Mouse (Mus musculus) neural tube, embryonic 14.5 days (tissue): Measurements from ENCODE around the gene Col6a1. TPM values are rescaled to one million over a fixed set of nuclear protein-coding genes. Genes with fewer than 3 reads are reported as not detected.

Source experiments
- ATAC-seq: fragments of 200-750 bp; cut with Nextera tagmentation; 2 replicates; pipeline ENCODE4 v1.8.0; 2017; ENCODE audit warnings: low read depth, mild to moderate bottlenecking, moderate TSS enrichment, moderate library complexity
- H3K27ac ChIP-seq: fragments of 300-500 bp; sonication (generic); 2 replicates; pipeline ENCODE4 v1.5.1; 2014; ENCODE audit warnings: low read depth, mild to moderate bottlenecking, control low read depth, low read length, moderate library complexity, mixed read lengths
- H3K27me3 ChIP-seq: fragments of 300-500 bp; sonication (generic); 2 replicates; pipeline ENCODE4 v1.6.1; 2014; ENCODE audit warnings: low read length; ENCODE audit not compliant: control insufficient read depth, insufficient read depth
- H3K36me3 ChIP-seq: fragments of 300-500 bp; sonication (generic); 2 replicates; pipeline ENCODE4 v1.6.1; 2014; ENCODE audit warnings: low read length, mixed read lengths; ENCODE audit not compliant: control insufficient read depth, insufficient read depth
- H3K4me1 ChIP-seq: fragments of 300-500 bp; sonication (generic); 2 replicates; pipeline ENCODE4 v1.6.1; 2014; ENCODE audit warnings: low read length; ENCODE audit not compliant: control insufficient read depth, insufficient read depth
- H3K4me2 ChIP-seq: fragments of 300-500 bp; sonication (generic); 2 replicates; pipeline ENCODE4 v1.6.1; 2014; ENCODE audit warnings: mild to moderate bottlenecking, low read depth, low read length, control low read depth
- H3K4me3 ChIP-seq: fragments of 300-500 bp; sonication (generic); 2 replicates; pipeline ENCODE4 v1.5.1; 2014; ENCODE audit warnings: low read depth, low read length, control low read depth, mixed read lengths
- H3K9ac ChIP-seq: fragments of 300-500 bp; sonication (generic); replicated peaks from 2 replicates; pipeline ENCODE4 v1.6.1; 2014; ENCODE audit warnings: low read depth, mild to moderate bottlenecking, control low read depth, low read length, mixed read lengths
- H3K9me3 ChIP-seq: fragments of 300-500 bp; sonication (generic); 2 replicates; pipeline ENCODE4 v1.6.1; 2016; ENCODE audit warnings: low read length; ENCODE audit not compliant: control insufficient read depth
- WGBS: fragments of 180-500 bp; shearing (Covaris S2); extraction: QIAGEN DNeasy Blood & Tissue Kit; methylation state at CpG from one replicate; pipeline ENCODE4 v1.1.7; 2014; 5-methylcytosine and 5-hydroxymethylcytosine counted together
- polyA plus RNA-seq: library from polyadenylated mRNA; unstranded; fragments of >200 nt; fragmentation: Nextera tagmentation; extraction: Ambion mirVana; gene quantifications from 2 replicates; pipeline ENCODE4 v1.2.1, GENCODE M21; 2014

The Col6a1 gene
- polyA plus RNA-seq, 1 experiment from 2014 or later = 2.6 TPM

- no peaks in the 10 kb centered on the region for H3K27me3 ChIP-seq
- H3K9me3 ChIP-seq = no peaks in the 10 kb centered on the region
- 76% methylated on average over 19 of the region's 19 CpGs for WGBS
- ATAC-seq = no peak
- H3K36me3 ChIP-seq = no peaks in the 10 kb centered on the region
- H3K4me2 ChIP-seq = no peak overlapping the region
- H3K4me3 ChIP-seq = no peak overlapping the region
- no peak overlapping the region for H3K27ac ChIP-seq
- peaks cover 10% of the 10 kb centered on the region; the same call in 1 of the 2 replicates for H3K4me1 ChIP-seq
- H3K9ac ChIP-seq = no peak overlapping the region
Observed at GRCm38 (mm10) chr10:76729631-76730620, 4.0 kb upstream of the Col6a1 start.

- WGBS = 13% methylated on average over 11 of the region's 11 CpGs
- no peak overlapping the region for H3K4me2 ChIP-seq
- no peak overlapping the region for H3K9ac ChIP-seq
- no peak for ATAC-seq
- H3K27me3 ChIP-seq = no peaks in the 10 kb centered on the region
- H3K9me3 ChIP-seq = no peaks in the 10 kb centered on the region
- H3K4me1 ChIP-seq = peaks cover 6% of the 10 kb centered on the region; the same call in 1 of the 2 replicates
- no peak overlapping the region for H3K27ac ChIP-seq
- H3K36me3 ChIP-seq = no peaks in the 10 kb centered on the region
- H3K4me3 ChIP-seq = no peak overlapping the region
Observed at GRCm38 (mm10) chr10:76728369-76728768, 2.4 kb upstream of the Col6a1 start.

GRCm38 (mm10) chr10:76727301-76727700, 1.3 kb upstream of the Col6a1 start:
- H3K9ac ChIP-seq = no peak overlapping the region
- no peaks in the 10 kb centered on the region for H3K36me3 ChIP-seq
- 94% methylated on average over 7 of the region's 7 CpGs for WGBS
- no peaks in the 10 kb centered on the region for H3K27me3 ChIP-seq
- no peak overlapping the region for H3K4me2 ChIP-seq
- ATAC-seq = no peak
- H3K4me3 ChIP-seq = no peak overlapping the region
- no peaks in the 10 kb centered on the region for H3K9me3 ChIP-seq
- no peaks in the 10 kb centered on the region; the same call in 1 of the 2 replicates for H3K4me1 ChIP-seq
- no peak overlapping the region for H3K27ac ChIP-seq

- Histone ChIP-seq H3K36me3 (no peaks in the 10 kb centered on the region), H3K27ac (no peak overlapping the region), H3K9ac (no peak overlapping the region), H3K4me1 (no peaks in the 10 kb centered on the region), H3K4me2 (no peak overlapping the region), H3K4me3 (no peak overlapping the region), H3K27me3 (no peaks in the 10 kb centered on the region), H3K9me3 (no peaks in the 10 kb centered on the region)
- ATAC-seq = no peak
- 94% methylated on average over 4 of the region's 4 CpGs for WGBS
Observed at GRCm38 (mm10) chr10:76726866-76727265, 898 bp upstream of the Col6a1 start.

GRCm38 (mm10) chr10:76725097-76725496, 871 bp downstream of the Col6a1 start:
- Histone ChIP-seq H3K4me1 (no peaks in the 10 kb centered on the region), H3K27me3 (no peaks in the 10 kb centered on the region), H3K9me3 (no peaks in the 10 kb centered on the region), H3K4me2 (0 out of 2 replicates have a peak overlapping the region, but pooled peaks have one; percentile 4), H3K27ac (no peak overlapping the region), H3K4me3 (no peak overlapping the region), H3K9ac (no peak overlapping the region), H3K36me3 (no peaks in the 10 kb centered on the region)
- WGBS = 95% methylated on average over 2 of the region's 2 CpGs
- ATAC-seq = no peak

DNA sequence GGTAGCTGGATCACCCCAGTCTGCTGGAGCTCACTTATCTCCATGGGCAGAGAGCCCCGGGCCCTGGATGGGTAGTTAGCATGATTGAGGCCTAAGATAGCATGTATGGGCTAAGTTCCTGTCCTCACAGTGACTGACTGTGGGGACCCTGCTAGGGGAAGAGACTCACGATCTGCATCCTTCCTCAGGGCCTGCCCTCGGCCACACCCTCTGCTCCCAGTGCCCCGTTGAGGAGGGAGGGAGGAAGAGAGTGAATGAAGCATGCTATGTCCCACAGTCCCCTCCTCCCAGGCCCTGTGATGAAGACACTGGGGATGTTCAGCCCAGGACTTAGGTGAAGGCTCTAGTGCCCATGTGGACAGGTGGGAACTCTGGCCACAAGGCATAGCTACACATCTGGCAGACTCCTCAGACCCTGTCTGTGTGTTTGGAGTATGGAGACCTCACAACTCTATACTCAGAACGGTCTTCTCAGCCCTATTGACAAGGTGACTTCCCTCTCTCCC, 1.7 kb downstream of the Col6a1 start:
- H3K4me2 ChIP-seq = no peak overlapping the region
- 56% methylated on average over 5 of the region's 5 CpGs for whole genome bisulfite sequencing
- H3K27ac ChIP-seq = no peak overlapping the region
- H3K9ac ChIP-seq = no peak overlapping the region
- no peaks in the 10 kb centered on the region for H3K27me3 ChIP-seq
- no peak for ATAC-seq
- no peaks in the 10 kb centered on the region for H3K36me3 ChIP-seq
- no peaks in the 10 kb centered on the region for H3K9me3 ChIP-seq
- H3K4me3 ChIP-seq = no peak overlapping the region
- H3K4me1 ChIP-seq = no peaks in the 10 kb centered on the region

GRCm38 (mm10) chr10:76722751-76723450, 3.1 kb downstream of the Col6a1 start:
- Histone ChIP-seq H3K4me3 (no peak overlapping the region), H3K4me1 (no peaks in the 10 kb centered on the region), H3K27ac (no peak overlapping the region), H3K9ac (no peak overlapping the region), H3K36me3 (no peaks in the 10 kb centered on the region), H3K4me2 (no peak overlapping the region), H3K9me3 (no peaks in the 10 kb centered on the region), H3K27me3 (no peaks in the 10 kb centered on the region)
- 86% methylated on average over 18 of the region's 18 CpGs for WGBS
- no peak for ATAC-seq

- H3K4me2 ChIP-seq = no peak overlapping the region
- no peak for ATAC-seq
- no peak overlapping the region for H3K4me3 ChIP-seq
- no peaks in the 10 kb centered on the region for H3K4me1 ChIP-seq
- H3K27ac ChIP-seq = no peak overlapping the region
- H3K27me3 ChIP-seq = no peaks in the 10 kb centered on the region
- H3K9ac ChIP-seq = no peak overlapping the region
- no peaks in the 10 kb centered on the region for H3K9me3 ChIP-seq
- 89% methylated on average over 6 of the region's 6 CpGs for WGBS
- H3K36me3 ChIP-seq = no peaks in the 10 kb centered on the region
Observed at GRCm38 (mm10) chr10:76721746-76722145, 4.2 kb downstream of the Col6a1 start.

- H3K4me3 ChIP-seq = no peak overlapping the region
- H3K27ac ChIP-seq = no peak overlapping the region
- no peaks in the 10 kb centered on the region for H3K4me1 ChIP-seq
- no peak overlapping the region for H3K4me2 ChIP-seq
- H3K27me3 ChIP-seq = no peaks in the 10 kb centered on the region
- H3K9me3 ChIP-seq = no peaks in the 10 kb centered on the region
- no peaks in the 10 kb centered on the region for H3K36me3 ChIP-seq
- no peak overlapping the region for H3K9ac ChIP-seq
- 82% methylated on average over 11 of the region's 11 CpGs for WGBS
- ATAC-seq = no peak
Observed at GRCm38 (mm10) chr10:76721216-76721615, 4.8 kb downstream of the Col6a1 start.
